Mouse (Mus musculus) intestine, embryonic 16.5 days (tissue): ENCODE results near the gene Elovl6. TPM values are rescaled to one million over a fixed set of nuclear protein-coding genes. Genes with fewer than 3 reads are reported as not detected.

Experiments used
- ATAC-seq: fragments of 200-750 bp; cut with Nextera tagmentation; 2 replicates; pipeline ENCODE4 v1.8.0; 2017; ENCODE audit warnings: moderate TSS enrichment, moderate library complexity
- H3K27ac ChIP-seq: fragments of 300-500 bp; sonication (generic); 2 replicates; pipeline ENCODE4 v1.5.1; 2014; ENCODE audit warnings: mild to moderate bottlenecking, low read length
- H3K27me3 ChIP-seq: fragments of 300-500 bp; sonication (generic); replicated peaks from 2 replicates; pipeline ENCODE4 v1.6.1; 2014; ENCODE audit warnings: low read length, control low read depth, mixed read lengths; ENCODE audit not compliant: control insufficient read depth, insufficient read depth
- H3K36me3 ChIP-seq: fragments of 300-500 bp; sonication (generic); 2 replicates; pipeline ENCODE4 v1.6.1; 2014; ENCODE audit warnings: low read length, control low read depth; ENCODE audit not compliant: control insufficient read depth, insufficient read depth
- H3K4me1 ChIP-seq: fragments of 300-500 bp; sonication (generic); 2 replicates; pipeline ENCODE4 v1.6.1; 2014; ENCODE audit warnings: low read length, control low read depth, mixed read lengths; ENCODE audit not compliant: control insufficient read depth, insufficient read depth
- H3K4me2 ChIP-seq: fragments of 300-500 bp; sonication (generic); 2 replicates; pipeline ENCODE4 v1.6.1; 2014; ENCODE audit warnings: low read depth, low read length, control low read depth
- H3K4me3 ChIP-seq: fragments of 300-500 bp; sonication (generic); 2 replicates; pipeline ENCODE4 v1.5.1; 2014; ENCODE audit warnings: mild to moderate bottlenecking, low read length
- H3K9ac ChIP-seq: fragments of 300-500 bp; sonication (generic); 2 replicates; pipeline ENCODE4 v1.6.1; 2014; ENCODE audit warnings: low read depth, low read length
- H3K9me3 ChIP-seq: fragments of 300-500 bp; sonication (generic); 2 replicates; pipeline ENCODE4 v1.6.1; 2016; ENCODE audit warnings: low read length, control low read depth; ENCODE audit not compliant: control insufficient read depth
- WGBS: fragments of 180-500 bp; shearing (Covaris S2); extraction: QIAGEN DNeasy Blood & Tissue Kit; methylation state at CpG from one replicate; pipeline ENCODE4 v1.1.7; 2014; 5-methylcytosine and 5-hydroxymethylcytosine counted together
- polyA plus RNA-seq: library from polyadenylated mRNA; unstranded; fragments of >200 nt; fragmentation: Nextera tagmentation; extraction: Ambion mirVana; gene quantifications from 2 replicates; pipeline ENCODE4 v1.2.1, GENCODE M21; 2015

The Elovl6 gene
- polyA plus RNA-seq, 1 experiment from 2014 or later: 51.7 TPM

DNA sequence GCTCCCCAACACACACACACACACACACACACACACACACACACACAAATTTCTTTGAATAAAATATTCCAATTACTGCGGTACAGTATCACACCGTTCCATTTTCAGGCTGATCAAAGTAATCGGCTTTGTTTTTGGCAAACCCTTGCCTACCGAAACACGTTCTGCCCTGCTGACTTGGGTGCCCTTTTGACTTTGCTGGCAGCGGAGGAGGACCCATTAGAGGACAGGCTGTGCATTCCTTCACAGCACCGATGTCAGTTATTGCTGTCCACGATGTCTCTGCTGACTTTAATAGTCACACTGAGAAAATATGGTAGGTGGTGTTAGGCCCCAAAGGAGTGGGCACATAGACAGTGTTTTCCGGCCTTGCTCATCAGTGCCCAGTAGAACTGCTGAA lies 60.8 kb downstream of the Elovl6 start:
- no peak overlapping the region for H3K9ac ChIP-seq
- no peaks in the 10 kb centered on the region for H3K36me3 ChIP-seq
- peaks cover under 1% of the 10 kb centered on the region; the same call in 1 of the 2 replicates for H3K4me1 ChIP-seq
- no peak overlapping the region for H3K4me2 ChIP-seq
- H3K27me3 ChIP-seq: no peaks in the 10 kb centered on the region
- H3K4me3 ChIP-seq: no peak overlapping the region
- H3K9me3 ChIP-seq: no peaks in the 10 kb centered on the region
- no peak for ATAC-seq
- no peak overlapping the region for H3K27ac ChIP-seq
- 91% methylated on average over 9 of the region's 9 CpGs for WGBS

DNA sequence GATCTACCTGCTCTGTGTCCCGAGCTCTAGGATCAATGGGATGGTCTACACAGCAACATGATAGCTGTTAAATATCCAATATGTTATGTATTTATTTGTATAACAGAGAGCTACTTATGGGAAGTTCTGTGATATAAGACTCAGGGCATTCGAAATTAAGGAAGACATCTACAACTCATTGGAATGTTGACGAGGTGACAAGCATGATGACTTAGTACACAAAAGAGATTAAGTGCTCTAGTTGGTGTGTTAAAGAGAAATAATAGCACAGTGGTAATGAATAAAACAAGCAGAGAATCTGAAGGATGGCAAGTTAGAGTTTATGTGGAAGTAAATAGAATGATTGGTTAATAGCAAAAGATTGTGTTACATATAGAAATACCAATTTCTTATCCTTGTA lies 61.6 kb downstream of the Elovl6 start:
- no peak for ATAC-seq
- H3K36me3 ChIP-seq: no peaks in the 10 kb centered on the region
- no peaks in the 10 kb centered on the region for H3K27me3 ChIP-seq
- H3K4me3 ChIP-seq: no peak overlapping the region
- no peaks in the 10 kb centered on the region for H3K9me3 ChIP-seq
- H3K4me2 ChIP-seq: no peak overlapping the region
- no peaks in the 10 kb centered on the region; the same call in 1 of the 2 replicates for H3K4me1 ChIP-seq
- WGBS: 87% methylated on average over 3 of the region's 3 CpGs
- H3K9ac ChIP-seq: no peak overlapping the region
- H3K27ac ChIP-seq: no peak overlapping the region

DNA sequence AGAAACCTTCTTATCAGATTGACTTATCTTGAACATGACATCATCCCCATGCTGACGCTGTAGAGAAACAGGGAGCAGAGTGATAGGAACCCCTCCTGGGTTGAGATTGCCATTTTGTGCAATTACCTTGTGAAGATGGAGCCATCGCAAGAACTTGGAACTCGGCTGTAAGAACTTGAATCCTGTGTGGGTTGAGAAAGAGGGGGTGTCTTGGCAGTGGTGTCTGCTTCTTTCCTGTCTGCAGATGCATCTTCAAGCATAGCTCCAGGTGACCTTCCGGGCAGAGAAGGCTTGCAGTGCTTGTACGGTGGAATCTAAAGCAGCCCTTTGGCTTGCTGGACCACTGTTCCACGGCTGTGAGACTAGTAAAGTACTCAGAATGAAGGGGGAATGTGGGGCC lies 63.9 kb downstream of the Elovl6 start:
- no peak overlapping the region for H3K4me2 ChIP-seq
- no peaks in the 10 kb centered on the region for H3K36me3 ChIP-seq
- no peaks in the 10 kb centered on the region; the same call in 1 of the 2 replicates for H3K4me1 ChIP-seq
- H3K9me3 ChIP-seq: no peaks in the 10 kb centered on the region
- no peaks in the 10 kb centered on the region for H3K27me3 ChIP-seq
- WGBS: 84% methylated on average over 6 of the region's 6 CpGs
- H3K4me3 ChIP-seq: no peak overlapping the region
- no peak overlapping the region for H3K27ac ChIP-seq
- ATAC-seq: no peak
- no peak overlapping the region for H3K9ac ChIP-seq

DNA sequence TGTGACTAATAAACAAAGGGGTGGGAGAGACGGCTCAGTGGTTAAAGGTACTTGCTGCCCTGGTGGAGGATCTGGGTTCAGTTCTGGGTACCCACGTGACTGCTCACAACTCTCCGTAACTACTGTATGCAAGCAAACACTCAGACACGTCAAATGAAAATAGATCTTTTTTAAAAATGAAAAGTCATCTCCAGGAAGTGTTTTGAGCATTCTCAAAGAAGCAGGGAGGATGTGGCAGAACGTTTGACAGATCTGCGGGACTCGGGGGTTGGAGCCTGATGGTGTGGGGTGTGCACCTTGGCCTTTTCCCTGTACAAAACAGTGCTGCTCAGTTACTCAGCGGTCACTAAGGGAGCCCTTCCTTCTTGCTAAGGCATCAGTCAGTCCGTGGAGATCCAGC lies 70.1 kb downstream of the Elovl6 start:
- Histone ChIP-seq H3K27me3 (no peaks in the 10 kb centered on the region), H3K4me1 (no peaks in the 10 kb centered on the region), H3K27ac (no peak overlapping the region), H3K36me3 (no peaks in the 10 kb centered on the region), H3K4me3 (no peak overlapping the region), H3K4me2 (no peak overlapping the region), H3K9ac (no peak overlapping the region), H3K9me3 (no peaks in the 10 kb centered on the region)
- WGBS: 69% methylated on average over 9 of the region's 9 CpGs
- no peak for ATAC-seq

DNA sequence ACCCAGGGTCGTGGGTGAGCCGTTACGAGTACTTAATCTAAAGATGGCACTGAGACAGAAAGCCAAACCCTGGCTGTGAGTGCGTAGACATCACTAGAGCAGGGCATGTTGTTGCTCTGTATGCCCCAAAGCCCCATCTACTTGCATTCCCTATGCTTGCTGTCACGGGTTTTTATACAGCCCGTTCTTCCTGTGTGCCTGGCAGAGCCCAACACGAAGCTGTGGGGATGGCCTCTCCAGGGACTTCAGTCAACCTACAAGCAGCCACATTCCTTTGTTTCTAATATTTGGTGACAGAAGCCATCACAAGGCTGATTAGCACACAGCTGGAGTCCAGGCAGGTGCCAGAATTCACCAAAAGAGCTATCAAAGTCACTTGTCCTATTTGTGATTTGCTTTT lies 73.3 kb downstream of the Elovl6 start:
- no peak for ATAC-seq
- no peak overlapping the region for H3K27ac ChIP-seq
- 72% methylated on average over 7 of the region's 7 CpGs for WGBS

DNA sequence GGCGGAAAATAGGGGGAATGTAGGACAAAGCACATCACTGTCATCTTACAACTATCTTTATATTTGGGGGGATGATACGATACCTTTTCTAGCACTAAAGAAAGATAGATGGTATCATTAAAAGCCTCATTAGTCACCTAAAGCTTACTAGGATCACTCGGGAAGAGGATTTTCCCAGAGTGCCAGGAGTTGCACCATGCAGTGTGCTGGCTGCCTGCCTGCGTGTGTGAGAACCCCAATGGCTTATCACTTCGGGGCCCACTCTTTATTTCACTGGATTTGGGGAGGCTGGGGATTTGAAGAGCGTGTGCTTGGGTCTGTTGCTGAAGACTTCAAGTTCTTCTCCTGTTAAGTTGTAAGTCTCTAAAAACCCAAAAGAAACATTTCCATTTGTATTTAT lies 73.8 kb downstream of the Elovl6 start:
- Histone ChIP-seq H3K9ac (no peak overlapping the region), H3K27ac (0 out of 2 replicates have a peak overlapping the region, but pooled peaks have one; percentile 23), H3K4me2 (no peak overlapping the region), H3K4me3 (no peak overlapping the region), H3K4me1 (no peaks in the 10 kb centered on the region), H3K36me3 (peaks cover 2% of the 10 kb centered on the region; the same call in 1 of the 2 replicates), H3K9me3 (no peaks in the 10 kb centered on the region), H3K27me3 (no peaks in the 10 kb centered on the region)
- no peak for ATAC-seq
- 70% methylated on average over 6 of the region's 6 CpGs for WGBS

More for the DNA sequence above, 73.3 kb downstream of the Elovl6 start:
- no peaks in the 10 kb centered on the region for H3K36me3 ChIP-seq
- no peak overlapping the region for H3K9ac ChIP-seq
- H3K4me3 ChIP-seq: no peak overlapping the region
- no peaks in the 10 kb centered on the region for H3K9me3 ChIP-seq
- no peak overlapping the region for H3K4me2 ChIP-seq
- no peaks in the 10 kb centered on the region for H3K4me1 ChIP-seq
- H3K27me3 ChIP-seq: no peaks in the 10 kb centered on the region

DNA sequence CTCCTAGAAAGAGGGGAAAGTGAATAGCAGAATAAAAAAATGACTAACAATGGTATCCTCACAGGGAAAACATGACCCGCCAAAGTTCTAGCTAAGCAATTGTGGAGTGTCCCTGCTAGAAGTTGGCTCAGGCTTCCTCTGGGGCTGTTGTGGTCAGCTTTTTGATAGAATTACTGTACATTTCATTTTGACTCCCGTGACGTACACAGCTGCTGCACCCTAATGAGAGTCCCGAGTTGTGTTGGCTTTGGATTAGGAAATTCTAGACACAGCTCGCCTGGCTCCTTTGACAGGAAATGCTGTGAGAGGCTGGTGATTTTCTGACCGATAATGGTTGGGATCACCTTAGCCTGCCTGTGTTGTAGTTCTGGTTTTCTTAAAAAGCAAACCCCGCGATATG lies 79.5 kb downstream of the Elovl6 start:
- Histone ChIP-seq H3K27ac (no peak overlapping the region), H3K4me1 (peaks cover 17% of the 10 kb centered on the region), H3K27me3 (no peaks in the 10 kb centered on the region), H3K4me2 (no peak overlapping the region), H3K9ac (no peak overlapping the region), H3K36me3 (peaks cover 2% of the 10 kb centered on the region; the same call in 1 of the 2 replicates), H3K4me3 (no peak overlapping the region), H3K9me3 (no peaks in the 10 kb centered on the region)
- ATAC-seq: no peak
- WGBS: 75% methylated on average over 8 of the region's 8 CpGs

DNA sequence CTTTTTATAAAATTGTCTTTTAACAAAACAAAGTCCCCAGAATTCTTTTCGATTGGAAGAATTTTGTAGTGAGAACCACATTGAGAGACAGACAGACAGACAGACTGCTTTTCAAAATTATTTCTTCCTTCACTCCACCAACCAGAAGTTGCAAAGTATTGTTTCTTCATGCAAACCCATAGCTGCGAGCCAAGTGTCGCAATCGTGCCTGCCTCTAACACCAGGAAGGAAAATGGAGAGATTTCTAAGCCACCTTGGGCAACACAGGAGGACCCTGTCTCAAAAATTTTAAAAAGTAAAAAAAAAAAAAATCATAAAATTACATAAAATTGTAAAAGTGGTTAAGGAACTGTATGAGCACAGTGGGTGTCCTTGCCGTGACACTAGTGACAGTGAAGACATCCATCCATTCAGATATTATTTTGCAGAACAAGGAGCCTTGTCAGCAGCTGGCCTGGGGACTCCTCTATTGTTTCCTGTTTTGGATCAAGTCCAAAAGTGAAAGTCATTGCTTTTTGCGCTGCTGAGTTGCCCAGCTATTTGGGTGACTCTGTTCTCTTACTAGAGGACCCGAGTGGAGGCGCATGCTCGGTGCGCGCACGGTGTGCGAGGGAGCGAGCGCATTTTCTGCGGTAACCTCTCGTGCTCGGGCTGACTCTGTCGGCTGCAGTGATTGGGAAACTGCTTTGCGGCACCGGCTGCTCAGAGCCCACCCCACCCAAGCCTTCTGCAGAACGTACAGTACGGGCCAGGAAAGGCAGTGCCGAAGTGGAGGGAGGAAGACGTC lies 80.3 kb downstream of the Elovl6 start:
- Histone ChIP-seq H3K9ac (no peak overlapping the region), H3K4me3 (no peak overlapping the region), H3K4me1 (peaks cover 17% of the 10 kb centered on the region), H3K27me3 (no peaks in the 10 kb centered on the region), H3K36me3 (peaks cover 2% of the 10 kb centered on the region; the same call in 1 of the 2 replicates), H3K4me2 (no peak overlapping the region), H3K27ac (no peak overlapping the region), H3K9me3 (no peaks in the 10 kb centered on the region)
- WGBS: 83% methylated on average over 25 of the region's 25 CpGs
- 0 out of 2 replicates have a peak, but pooled peaks have one; percentile 29 for ATAC-seq

DNA sequence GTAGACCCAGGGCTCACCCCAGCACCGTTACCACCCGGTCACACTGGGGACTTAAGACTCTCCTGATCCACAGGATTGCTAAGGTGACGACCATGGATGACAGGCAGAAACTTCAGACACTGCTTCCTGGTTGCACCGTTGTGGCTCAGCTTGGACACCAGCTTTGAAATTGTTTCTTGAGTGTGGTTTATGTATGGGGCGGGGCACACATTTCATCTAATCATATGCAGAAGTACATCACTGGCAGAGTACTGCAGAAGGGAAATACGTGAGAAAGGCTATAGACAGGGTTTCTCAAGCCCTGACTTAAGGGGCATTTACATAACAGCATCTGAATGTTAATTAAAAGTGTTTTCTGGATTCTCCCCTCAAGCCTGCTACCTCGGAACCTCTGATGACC lies 81.6 kb downstream of the Elovl6 start:
- ATAC-seq: 0 out of 2 replicates have a peak, but pooled peaks have one; percentile 31

More for the DNA sequence above, 81.6 kb downstream of the Elovl6 start:
- H3K4me2 ChIP-seq: no peak overlapping the region
- no peak overlapping the region for H3K4me3 ChIP-seq
- 0 out of 2 replicates have a peak overlapping the region, but pooled peaks have one; percentile 3 for H3K9ac ChIP-seq
- no peaks in the 10 kb centered on the region for H3K9me3 ChIP-seq
- H3K36me3 ChIP-seq: peaks cover 2% of the 10 kb centered on the region; the same call in 1 of the 2 replicates
- WGBS: 80% methylated on average over 7 of the region's 7 CpGs
- H3K27me3 ChIP-seq: no peaks in the 10 kb centered on the region
- no peak overlapping the region for H3K27ac ChIP-seq
- H3K4me1 ChIP-seq: peaks cover 17% of the 10 kb centered on the region
